Mouse (Mus musculus): ENCODE measurements around the gene Tssk1. TPM values are rescaled to one million over a fixed set of nuclear protein-coding genes. Genes with fewer than 3 reads are reported as not detected.

The Tssk1 gene
- polyA plus RNA-seq, 1 experiment = 0.10 TPM

DNA sequence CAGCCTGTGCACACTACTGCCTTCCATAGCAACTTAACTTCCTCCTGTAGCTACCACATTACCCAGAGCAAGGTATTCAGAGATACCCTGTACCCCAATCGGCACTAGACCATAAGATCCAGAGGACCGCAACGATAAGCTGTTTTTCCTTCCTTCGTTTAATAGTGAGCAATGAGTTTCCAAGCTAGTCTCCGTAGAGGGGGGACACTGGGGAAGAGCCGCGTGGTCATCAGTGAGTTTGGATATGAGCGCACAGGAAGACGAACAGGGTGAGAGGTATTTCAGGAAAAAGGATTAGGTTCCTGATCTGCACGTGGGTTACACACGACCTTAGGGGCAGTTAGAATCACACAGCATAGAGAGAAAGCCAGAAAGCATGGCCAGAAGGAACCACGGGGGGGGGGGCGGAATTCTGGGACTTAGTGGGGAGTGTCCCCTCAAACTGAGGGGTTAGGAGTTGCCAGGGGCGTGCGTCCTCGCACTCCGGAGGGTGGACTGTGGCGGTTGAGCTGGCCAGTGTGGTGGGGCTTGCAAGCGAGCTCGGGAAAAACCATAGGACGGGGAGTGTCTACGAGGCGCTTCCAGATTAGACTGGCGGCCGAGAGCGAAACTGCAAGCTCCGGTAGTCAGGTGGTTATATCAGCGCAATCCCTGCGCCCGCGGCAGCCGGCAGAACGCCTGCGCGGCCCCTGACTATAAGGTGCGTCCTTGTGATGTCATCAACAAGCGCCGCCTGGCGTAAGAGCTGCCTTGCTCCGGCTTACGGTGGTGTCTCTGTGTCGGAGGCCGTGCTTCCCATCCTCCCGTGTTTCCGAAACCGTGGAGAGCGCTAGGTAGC is 27.5 kb downstream of the Tssk1 start:
- peak; percentile 93 for TF ChIP-seq POLR2A (IDR thresholded peaks at IDR 0.05; ENCODE audit: extremely low read depth, insufficient read depth, low read length)
- TF ChIP-seq CTCF (IDR thresholded peaks at IDR 0.05; ENCODE audit: extremely low read depth, insufficient read depth, low read length) = peak; percentile 35
- Histone ChIP-seq H3K27ac (ENCODE audit: insufficient read depth, low read length) (peak overlapping the region; percentile 25; the same call in 1 of the 2 replicates), H3K4me3 (ENCODE audit: insufficient read depth, low read length) (peak overlapping the region; percentile 75), H3K4me1 (ENCODE audit: control insufficient read depth, insufficient read depth, low read length) (peaks cover 2% of the 10 kb centered on the region; the same call in 1 of the 2 replicates)

DNA sequence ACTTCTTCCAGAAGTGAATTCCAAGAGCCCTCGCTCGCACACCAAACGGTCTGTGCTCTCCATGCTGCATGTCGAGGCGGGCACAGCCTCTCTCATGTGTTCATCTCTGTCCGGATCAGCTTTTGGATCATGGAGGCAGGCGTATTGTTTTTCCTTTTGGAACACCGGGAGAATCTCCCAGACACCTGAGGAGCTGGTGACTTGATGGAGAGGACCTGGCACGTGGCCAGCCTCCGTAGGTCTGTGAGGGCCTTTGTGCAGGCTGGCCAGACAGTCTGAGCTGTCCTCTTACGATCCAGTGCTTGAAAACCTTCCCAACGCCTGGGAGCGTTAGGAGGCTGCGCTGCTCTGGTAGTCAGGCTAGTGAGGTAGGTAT is 28.1 kb downstream of the Tssk1 start:
- peak overlapping the region; percentile 25; the same call in 1 of the 2 replicates for H3K27ac ChIP-seq (ENCODE audit: insufficient read depth, low read length)
- no peak for TF ChIP-seq CTCF (IDR thresholded peaks at IDR 0.05; ENCODE audit: extremely low read depth, insufficient read depth, low read length)
- no peak for TF ChIP-seq POLR2A (IDR thresholded peaks at IDR 0.05; ENCODE audit: extremely low read depth, insufficient read depth, low read length)
- peaks cover 4% of the 10 kb centered on the region; the same call in 1 of the 2 replicates for H3K4me1 ChIP-seq (ENCODE audit: control insufficient read depth, insufficient read depth, low read length)
- H3K4me3 ChIP-seq (ENCODE audit: insufficient read depth, low read length) = peak overlapping the region; percentile 75

DNA sequence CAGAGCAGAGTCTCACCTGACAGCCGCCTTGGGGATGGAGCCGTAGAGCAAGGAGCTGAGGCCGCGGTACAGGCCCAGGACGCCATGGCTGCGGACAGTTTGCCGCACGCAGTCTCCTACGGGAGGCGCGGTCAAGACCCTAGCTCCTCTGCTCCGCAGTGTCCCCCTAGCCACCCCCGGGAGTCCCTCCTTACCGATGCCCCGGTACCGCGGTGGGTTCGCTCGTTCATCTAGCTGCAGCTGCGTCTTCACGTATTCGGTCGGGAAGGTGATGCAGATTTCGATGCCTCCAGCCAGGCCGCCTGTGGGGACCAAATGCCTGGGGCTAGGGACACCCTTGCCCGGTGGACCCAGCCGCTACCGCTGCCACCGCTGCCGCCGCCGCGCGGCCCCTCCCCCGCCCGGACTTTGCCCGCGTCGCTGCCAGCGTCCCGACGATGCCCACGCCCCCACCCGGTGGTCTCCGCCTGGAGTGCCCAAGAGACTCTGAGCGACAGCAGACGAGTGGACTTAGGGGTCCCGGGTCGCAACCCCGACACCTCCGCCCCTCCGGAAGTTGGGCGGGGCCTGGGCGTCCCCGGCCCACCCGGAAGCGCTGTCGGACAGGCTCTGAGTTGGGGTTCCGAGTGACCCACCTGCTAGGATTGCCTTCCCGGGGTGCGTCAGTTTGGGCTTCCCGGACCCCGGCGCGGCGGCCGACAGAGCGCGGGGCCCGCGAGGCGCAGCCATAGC is 33.5 kb downstream of the Tssk1 start:
- peak overlapping the region; percentile 99 for H3K4me3 ChIP-seq (ENCODE audit: insufficient read depth, low read length)
- TF ChIP-seq POLR2A (IDR thresholded peaks at IDR 0.05; ENCODE audit: extremely low read depth, insufficient read depth, low read length) (no peak), CTCF (IDR thresholded peaks at IDR 0.05; ENCODE audit: extremely low read depth, insufficient read depth, low read length) (no peak)
- peaks cover 2% of the 10 kb centered on the region; the same call in 1 of the 2 replicates for H3K4me1 ChIP-seq (ENCODE audit: control insufficient read depth, insufficient read depth, low read length)
- peak overlapping the region; percentile 78 for H3K27ac ChIP-seq (ENCODE audit: insufficient read depth, low read length)

DNA sequence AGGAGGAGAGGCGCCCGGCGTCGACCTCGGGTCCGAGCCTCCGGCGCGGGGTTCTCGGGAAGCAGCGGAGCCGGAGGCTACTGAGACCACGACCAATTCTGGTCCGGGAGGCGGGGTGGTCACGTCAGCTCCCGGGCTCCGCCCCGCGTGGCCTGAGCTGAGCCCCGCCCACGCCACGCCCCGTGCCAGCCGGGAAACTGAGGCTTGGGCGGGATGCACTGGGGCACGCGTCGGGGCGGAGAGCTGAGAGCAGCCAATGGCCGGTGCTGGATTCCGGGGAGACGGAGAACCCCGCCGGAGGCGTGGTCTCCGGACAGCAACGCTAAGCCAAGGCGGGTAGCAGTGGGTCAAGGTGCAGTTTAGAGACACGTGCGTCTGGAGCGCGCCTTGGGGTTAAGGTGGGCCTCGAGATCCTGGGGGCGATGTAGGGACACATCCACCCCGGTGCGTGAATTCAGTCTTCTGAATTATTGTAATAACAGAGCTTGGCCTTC is 34.1 kb downstream of the Tssk1 start, which contains the start of gene Slc25a1:
TSS of gene Slc25a1 (minus strand) at position 133 of the 494 bp plus-strand sequence.
- TF ChIP-seq POLR2A (IDR thresholded peaks at IDR 0.05; ENCODE audit: extremely low read depth, insufficient read depth, low read length) (peak; percentile 63; the same call in 1 of the 2 replicates), CTCF (IDR thresholded peaks at IDR 0.05; ENCODE audit: extremely low read depth, insufficient read depth, low read length) (no peak)
- peaks cover 2% of the 10 kb centered on the region; the same call in 1 of the 2 replicates for H3K4me1 ChIP-seq (ENCODE audit: control insufficient read depth, insufficient read depth, low read length)
- H3K4me3 ChIP-seq (ENCODE audit: insufficient read depth, low read length) = peak within 1 kb of the TSS; percentile 99
- peak within 1 kb of the TSS; percentile 78 for H3K27ac ChIP-seq (ENCODE audit: insufficient read depth, low read length)

DNA sequence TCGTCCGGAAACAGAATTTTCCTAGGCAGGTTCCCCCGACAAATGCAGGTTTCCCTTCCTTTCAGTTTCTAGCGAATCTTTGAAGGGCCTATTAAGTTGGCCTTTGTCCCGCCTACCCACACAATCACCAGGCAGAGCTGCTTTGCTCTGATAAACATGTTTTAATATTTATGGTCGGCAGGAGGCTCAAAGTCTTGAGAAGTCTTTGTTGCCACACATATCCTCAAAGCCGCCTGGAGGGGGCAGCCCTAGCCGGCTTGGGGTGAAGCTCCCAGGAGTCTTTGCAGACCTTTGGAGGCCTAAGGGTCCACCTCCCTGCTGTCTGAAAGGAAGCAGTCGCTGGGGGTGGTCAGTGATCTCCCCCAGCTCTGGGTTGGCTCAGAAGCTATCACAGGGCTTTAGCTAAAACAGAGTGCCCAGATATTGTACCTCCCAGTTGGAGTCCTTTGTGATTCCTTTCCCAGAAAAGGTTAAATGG is 34.6 kb downstream of the Tssk1 start:
- H3K4me3 ChIP-seq (ENCODE audit: insufficient read depth, low read length) = peak overlapping the region; percentile 99; the same call in 1 of the 2 replicates
- peaks cover 2% of the 10 kb centered on the region; the same call in 1 of the 2 replicates for H3K4me1 ChIP-seq (ENCODE audit: control insufficient read depth, insufficient read depth, low read length)
- H3K27ac ChIP-seq (ENCODE audit: insufficient read depth, low read length) = peak overlapping the region; percentile 78
- peak; percentile 46 for TF ChIP-seq CTCF (IDR thresholded peaks at IDR 0.05; ENCODE audit: extremely low read depth, insufficient read depth, low read length)
- no peak for TF ChIP-seq POLR2A (IDR thresholded peaks at IDR 0.05; ENCODE audit: extremely low read depth, insufficient read depth, low read length)

DNA sequence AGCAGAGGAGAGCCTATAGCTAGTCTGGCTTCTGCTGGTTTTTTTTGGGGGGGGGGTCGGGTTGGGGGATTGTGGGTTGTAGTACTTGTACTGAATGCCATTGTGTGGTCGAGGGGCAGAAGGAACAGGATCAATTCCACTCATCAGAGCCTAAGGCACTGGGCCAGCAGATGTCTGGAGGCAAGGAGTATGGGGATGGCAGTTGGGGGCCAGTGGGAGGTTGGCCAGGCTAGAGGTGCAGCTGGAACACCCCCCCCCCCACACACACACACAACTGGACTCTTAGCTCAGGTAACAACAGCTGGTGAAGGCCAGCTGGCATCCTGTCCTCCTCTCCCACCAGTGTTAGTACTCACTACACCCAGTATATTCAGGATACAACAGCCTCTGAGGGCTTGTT is 35.2 kb downstream of the Tssk1 start:
- H3K4me3 ChIP-seq (ENCODE audit: insufficient read depth, low read length) = no peak overlapping the region
- H3K27ac ChIP-seq (ENCODE audit: insufficient read depth, low read length) = no peak overlapping the region
- no peak for TF ChIP-seq CTCF (IDR thresholded peaks at IDR 0.05; ENCODE audit: extremely low read depth, insufficient read depth, low read length)
- no peak for TF ChIP-seq POLR2A (IDR thresholded peaks at IDR 0.05; ENCODE audit: extremely low read depth, insufficient read depth, low read length)
- H3K4me1 ChIP-seq (ENCODE audit: control insufficient read depth, insufficient read depth, low read length) = peaks cover 2% of the 10 kb centered on the region; the same call in 1 of the 2 replicates

DNA sequence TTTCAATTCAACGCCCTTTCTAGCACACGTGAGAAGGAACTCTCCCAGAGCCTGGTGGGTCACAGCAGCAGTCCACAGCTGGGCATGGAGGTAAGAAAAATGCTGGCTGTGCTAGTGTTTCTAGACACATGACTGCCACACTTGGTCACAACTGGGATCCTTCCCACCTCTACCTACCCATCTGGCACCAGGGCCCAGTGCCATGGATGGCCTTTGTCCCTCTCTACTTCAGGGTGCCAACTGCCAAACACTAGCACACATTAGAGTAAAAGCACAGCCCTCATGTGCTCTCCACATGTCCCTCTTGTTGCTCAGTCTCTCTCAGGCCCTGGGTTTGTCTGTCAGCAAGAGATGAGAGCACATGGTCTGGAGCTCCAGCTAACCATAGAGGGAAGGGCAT is 35.6 kb downstream of the Tssk1 start:
- TF ChIP-seq POLR2A (IDR thresholded peaks at IDR 0.05; ENCODE audit: extremely low read depth, insufficient read depth, low read length) (no peak), CTCF (IDR thresholded peaks at IDR 0.05; ENCODE audit: extremely low read depth, insufficient read depth, low read length) (no peak)
- H3K27ac ChIP-seq (ENCODE audit: insufficient read depth, low read length) = no peak overlapping the region
- H3K4me1 ChIP-seq (ENCODE audit: control insufficient read depth, insufficient read depth, low read length) = peaks cover 2% of the 10 kb centered on the region; the same call in 1 of the 2 replicates
- H3K4me3 ChIP-seq (ENCODE audit: insufficient read depth, low read length) = no peak overlapping the region

DNA sequence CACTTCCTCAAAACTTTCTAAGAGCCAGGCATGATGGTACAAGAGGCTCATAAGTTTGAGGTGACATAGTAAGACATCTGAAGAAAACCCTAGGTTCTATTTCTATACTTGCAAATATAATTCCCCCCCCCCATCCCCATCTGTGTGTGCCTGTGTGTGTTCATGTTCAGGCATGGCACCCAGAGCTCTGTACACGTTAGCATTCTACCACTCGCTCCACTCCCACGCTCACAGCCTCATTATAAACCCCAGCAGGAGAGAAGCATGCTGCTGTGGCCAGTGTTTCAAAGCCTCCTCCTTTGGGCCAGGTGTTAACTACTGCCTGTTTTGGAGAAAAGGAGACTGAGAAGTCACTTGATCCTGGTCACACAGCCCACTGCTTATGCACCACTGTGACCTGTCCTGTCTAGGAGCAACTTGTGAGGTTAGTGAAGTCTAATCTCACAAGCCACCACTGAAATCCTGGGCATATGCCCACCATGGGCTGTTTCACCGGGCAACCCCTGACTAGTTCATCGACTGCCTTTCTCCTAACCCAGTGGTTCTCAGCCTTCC is 38.0 kb downstream of the Tssk1 start:
- H3K27ac ChIP-seq (ENCODE audit: insufficient read depth, low read length) = no peak overlapping the region
- no peak overlapping the region for H3K4me3 ChIP-seq (ENCODE audit: insufficient read depth, low read length)
- peaks cover under 1% of the 10 kb centered on the region; the same call in 1 of the 2 replicates for H3K4me1 ChIP-seq (ENCODE audit: control insufficient read depth, insufficient read depth, low read length)
- TF ChIP-seq POLR2A (IDR thresholded peaks at IDR 0.05; ENCODE audit: extremely low read depth, insufficient read depth, low read length) = no peak
- no peak for TF ChIP-seq CTCF (IDR thresholded peaks at IDR 0.05; ENCODE audit: extremely low read depth, insufficient read depth, low read length)
